Mouse (Mus musculus): ENCODE data around the gene Sort1. TPM values are rescaled to one million over a fixed set of nuclear protein-coding genes. Genes with fewer than 3 reads are reported as not detected.

Sort1 gene
- polyA plus RNA-seq, 1 experiment from 2014 or later = 12.9 TPM

DNA sequence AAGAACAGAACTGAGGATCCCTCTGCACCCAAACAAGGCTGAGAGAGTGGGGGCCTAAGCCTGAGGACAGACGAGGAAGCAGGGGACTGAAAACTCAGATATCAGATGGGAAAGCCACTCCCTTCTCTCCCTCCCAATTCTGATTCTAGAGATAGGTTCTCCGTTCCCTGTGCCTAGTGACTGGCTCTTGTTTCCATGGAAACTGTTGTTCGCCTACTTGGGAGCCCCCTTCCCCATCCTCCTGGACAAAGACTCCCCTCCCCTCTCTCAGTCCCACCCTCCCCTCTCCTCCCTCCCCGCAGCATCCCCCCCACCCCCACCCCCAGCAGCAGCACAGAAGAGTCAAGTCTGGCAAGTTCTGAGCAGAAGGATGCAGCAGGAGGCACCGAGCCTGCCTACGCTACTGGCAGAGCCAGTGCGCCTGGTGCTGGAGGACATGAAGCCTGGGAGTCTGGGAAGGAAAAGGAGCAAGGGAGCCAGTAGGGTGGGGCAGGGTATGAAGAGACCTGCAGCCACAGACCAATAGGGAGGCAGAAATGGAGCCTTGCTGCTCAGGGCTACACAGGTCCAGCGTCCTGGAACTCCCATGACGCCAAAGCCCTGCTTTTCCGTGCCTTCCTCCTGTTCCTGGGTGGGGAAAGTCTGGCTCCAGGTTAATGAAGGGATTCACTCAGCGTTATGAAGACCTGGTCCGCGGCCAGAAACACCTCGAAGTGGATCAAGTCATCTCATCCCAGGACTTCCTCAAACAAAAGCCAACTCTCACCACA, 121.8 kb downstream of the Sort1 start:
- H3K4me1 ChIP-seq = peaks cover 53% of the 10 kb centered on the region
- no peaks in the 10 kb centered on the region for H3K9me3 ChIP-seq
- no peaks in the 10 kb centered on the region for H3K27me3 ChIP-seq (replicated peaks; ENCODE audit: low read depth, poor library complexity, severe bottlenecking)
- WGBS = 45% methylated on average over 14 of the region's 14 CpGs
- peak overlapping the region; percentile 77 for H3K27ac ChIP-seq (replicated peaks)
- peaks cover 88% of the 10 kb centered on the region for H3K36me3 ChIP-seq (replicated peaks)
- peak; percentile 25 for DNase-seq (ENCODE audit: low spot score)
- peak overlapping the region; percentile 23; the same call in 1 of the 2 replicates for H3K4me3 ChIP-seq

DNA sequence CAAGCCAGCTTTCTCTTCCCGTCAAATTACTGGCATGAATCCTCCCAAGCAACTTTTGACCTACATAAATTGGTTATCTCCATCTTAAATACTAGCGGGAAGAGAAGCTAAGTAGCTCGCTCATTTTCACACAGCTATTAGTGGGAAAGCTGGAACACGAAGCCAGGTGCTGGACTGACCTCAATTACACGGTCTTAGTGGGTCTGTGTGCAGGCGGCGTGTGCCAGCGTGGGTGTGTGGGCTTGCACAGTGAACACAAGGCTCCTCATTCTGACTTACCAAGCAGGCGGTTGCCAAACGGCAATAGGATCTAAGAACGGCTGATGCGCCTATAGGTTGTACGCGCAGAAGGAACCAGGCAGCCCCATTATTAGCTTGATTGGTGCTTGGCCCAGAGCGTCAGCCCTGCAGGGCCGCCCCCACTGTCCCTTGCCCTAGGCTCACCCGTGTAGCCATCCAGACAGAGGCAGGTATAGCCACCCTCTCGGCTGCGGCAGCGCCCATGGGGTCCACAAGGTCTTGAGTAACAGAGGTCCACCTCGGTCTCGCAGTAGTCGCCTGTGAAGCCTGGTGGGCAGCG, 122.5 kb downstream of the Sort1 start:
- H3K27me3 ChIP-seq (replicated peaks; ENCODE audit: low read depth, poor library complexity, severe bottlenecking) = no peaks in the 10 kb centered on the region
- peaks cover 60% of the 10 kb centered on the region for H3K4me1 ChIP-seq
- H3K9me3 ChIP-seq = no peaks in the 10 kb centered on the region
- H3K27ac ChIP-seq (replicated peaks) = peak overlapping the region; percentile 27
- H3K36me3 ChIP-seq (replicated peaks) = peaks cover 82% of the 10 kb centered on the region
- WGBS = 89% methylated on average over 24 of the region's 24 CpGs
- DNase-seq (ENCODE audit: low spot score) = no peak
- H3K4me3 ChIP-seq = no peak overlapping the region

DNA sequence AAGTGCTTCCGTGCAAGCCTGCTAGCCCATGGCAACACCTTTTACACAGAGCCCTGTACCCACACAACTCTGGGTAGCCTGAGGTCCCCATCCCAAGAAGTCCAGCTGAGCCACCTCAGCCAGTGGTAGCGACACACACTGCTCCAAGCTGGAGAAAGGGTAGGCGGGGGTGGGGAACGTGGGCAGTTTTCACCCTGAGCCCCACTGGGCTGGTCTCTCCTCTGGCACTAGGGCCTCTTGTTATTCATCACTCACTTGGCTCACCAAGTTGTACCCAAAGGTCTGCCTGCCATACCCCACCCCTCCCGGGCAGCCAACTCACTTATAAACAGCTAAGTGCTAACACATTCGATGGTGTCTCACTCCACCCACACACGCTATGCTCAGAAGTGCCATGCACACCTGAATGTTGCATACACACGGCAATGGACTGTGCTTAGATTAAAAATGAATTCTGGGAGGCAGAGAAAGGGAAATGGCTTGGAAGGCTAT, 124.7 kb downstream of the Sort1 start:
- H3K9me3 ChIP-seq = peaks cover 13% of the 10 kb centered on the region
- no peak overlapping the region for H3K4me3 ChIP-seq
- peaks cover 53% of the 10 kb centered on the region for H3K4me1 ChIP-seq
- no peak for DNase-seq (ENCODE audit: low spot score)
- H3K27me3 ChIP-seq (replicated peaks; ENCODE audit: low read depth, poor library complexity, severe bottlenecking) = no peaks in the 10 kb centered on the region
- 91% methylated on average over 8 of the region's 8 CpGs for WGBS
- H3K36me3 ChIP-seq (replicated peaks) = peaks cover 80% of the 10 kb centered on the region
- no peak overlapping the region for H3K27ac ChIP-seq (replicated peaks)

DNA sequence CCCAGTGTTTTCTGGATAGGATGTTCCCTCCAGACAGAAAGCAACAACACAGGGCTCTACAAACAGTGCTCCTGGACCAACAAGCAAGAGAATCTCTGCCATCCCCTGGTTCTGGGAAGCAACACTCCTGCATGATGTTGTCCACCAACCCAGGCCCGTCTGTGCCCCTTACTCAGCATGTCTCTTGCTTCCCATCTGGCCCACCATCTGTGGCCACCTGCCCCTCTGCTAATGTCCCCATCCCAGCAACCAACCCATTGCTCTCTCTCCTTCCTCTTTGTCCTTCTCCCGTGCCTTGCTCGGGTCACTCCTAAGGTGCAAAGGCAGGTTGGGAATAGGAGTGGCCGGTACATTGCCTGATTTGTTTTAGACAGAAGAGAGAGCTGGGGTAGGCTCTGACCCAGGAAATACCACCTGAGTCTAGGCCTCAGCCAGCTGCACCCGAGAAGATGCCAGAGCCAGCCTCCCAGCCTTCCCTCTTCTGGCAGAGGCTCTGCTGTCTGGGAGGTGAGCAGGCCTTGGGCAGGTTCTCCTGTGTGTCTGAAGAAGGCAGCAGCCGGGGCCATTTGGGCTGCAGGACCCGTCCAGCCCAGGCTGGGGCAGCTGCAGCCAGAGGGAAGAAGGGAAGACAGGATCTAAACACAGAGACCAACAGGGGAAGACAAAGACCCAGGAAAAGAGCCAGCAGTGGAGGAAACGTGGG, 125.9 kb downstream of the Sort1 start:
- Histone ChIP-seq H3K4me3 (peak overlapping the region; percentile 49), H3K9me3 (peaks cover 25% of the 10 kb centered on the region), H3K27ac (replicated peaks) (peak overlapping the region; percentile 86), H3K36me3 (replicated peaks) (peaks cover 81% of the 10 kb centered on the region), H3K27me3 (replicated peaks; ENCODE audit: low read depth, poor library complexity, severe bottlenecking) (peaks cover 9% of the 10 kb centered on the region), H3K4me1 (peaks cover 55% of the 10 kb centered on the region)
- 50% methylated on average over 8 of the region's 8 CpGs for WGBS
- DNase-seq (ENCODE audit: low spot score) = no peak

DNA sequence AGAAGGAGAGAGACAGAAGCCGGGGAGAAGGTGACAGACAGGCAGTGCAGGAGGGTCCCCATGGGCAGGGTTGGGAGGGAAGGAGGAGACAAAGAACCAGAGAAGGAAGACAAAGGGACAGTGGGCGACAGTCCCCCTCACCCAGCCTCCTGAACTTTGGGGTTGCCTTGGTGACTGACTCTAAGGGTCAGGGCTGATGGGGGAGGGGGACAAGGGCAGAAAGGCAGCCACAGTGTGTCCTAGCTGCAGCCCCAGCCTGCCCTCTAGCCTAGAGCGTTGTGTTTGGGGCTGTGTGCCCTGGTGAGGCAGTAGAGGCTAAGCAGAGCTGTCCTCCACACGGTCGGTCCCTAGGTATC, 126.5 kb downstream of the Sort1 start:
- peaks cover 14% of the 10 kb centered on the region for H3K27me3 ChIP-seq (replicated peaks; ENCODE audit: low read depth, poor library complexity, severe bottlenecking)
- 11% methylated on average over 5 of the region's 5 CpGs for WGBS
- H3K4me3 ChIP-seq = peak overlapping the region; percentile 49
- peaks cover 57% of the 10 kb centered on the region for H3K4me1 ChIP-seq
- H3K9me3 ChIP-seq = peaks cover 25% of the 10 kb centered on the region
- H3K36me3 ChIP-seq (replicated peaks) = peaks cover 78% of the 10 kb centered on the region
- H3K27ac ChIP-seq (replicated peaks) = peak overlapping the region; percentile 86
- peak; percentile 52 for DNase-seq (ENCODE audit: low spot score)

Other genes with a start within 250 kb of the Sort1 start
- 12.9 and 13.2 TPM in 2 replicates for gene Gstm4, start 239.2 kb upstream of the Sort1 start, polyA plus RNA-seq (2016; fragmentation: Nextera tagmentation; extraction: Ambion mirVana)
- gene Ampd2, start 197.4 kb upstream of the Sort1 start, polyA plus RNA-seq (2016; fragmentation: Nextera tagmentation; extraction: Ambion mirVana) = 69.4 and 70.6 TPM in 2 replicates
- 0.90 and 1.3 TPM in 2 replicates for gene Gnat2, start 191.3 kb upstream of the Sort1 start, polyA plus RNA-seq (2016; fragmentation: Nextera tagmentation; extraction: Ambion mirVana)
- gene Gnai3, start 137.9 kb upstream of the Sort1 start, polyA plus RNA-seq (2016; fragmentation: Nextera tagmentation; extraction: Ambion mirVana) = 194 and 195 TPM in 2 replicates
- gene Gpr61, start 129.2 kb upstream of the Sort1 start, polyA plus RNA-seq (2016; fragmentation: Nextera tagmentation; extraction: Ambion mirVana) = 0.30 and 0.36 TPM in 2 replicates
- 4.0 and 4.3 TPM in 2 replicates for gene Amigo1, start 97.7 kb upstream of the Sort1 start, polyA plus RNA-seq (2016; fragmentation: Nextera tagmentation; extraction: Ambion mirVana)
- gene Cyb561d1, start 82.9 kb upstream of the Sort1 start, polyA plus RNA-seq (2016; fragmentation: Nextera tagmentation; extraction: Ambion mirVana) = 3.1 and 3.4 TPM in 2 replicates
- gene Atxn7l2, start 73.1 kb upstream of the Sort1 start, polyA plus RNA-seq (2016; fragmentation: Nextera tagmentation; extraction: Ambion mirVana) = 23.9 and 25.8 TPM in 2 replicates
- gene Sypl2, start 57.4 kb upstream of the Sort1 start, polyA plus RNA-seq (2016; fragmentation: Nextera tagmentation; extraction: Ambion mirVana) = 0.55 and 0.95 TPM in 2 replicates
- 361 and 368 TPM in 2 replicates for gene Psma5, start 27.2 kb upstream of the Sort1 start, polyA plus RNA-seq (2016; fragmentation: Nextera tagmentation; extraction: Ambion mirVana)
- gene Mybphl, start 80.8 kb downstream of the Sort1 start, polyA plus RNA-seq (2016; fragmentation: Nextera tagmentation; extraction: Ambion mirVana) = 0.22 TPM in 1 of 2 replicates, not detected in the other
- gene Psrc1, start 99.8 kb downstream of the Sort1 start, polyA plus RNA-seq (2016; fragmentation: Nextera tagmentation; extraction: Ambion mirVana) = 97.9 and 100.0 TPM in 2 replicates
- 10.2 and 20.1 TPM in 2 replicates for gene Celsr2, start 131.5 kb downstream of the Sort1 start, polyA plus RNA-seq (2016; fragmentation: Nextera tagmentation; extraction: Ambion mirVana)
- gene Sars, start 161.1 kb downstream of the Sort1 start, polyA plus RNA-seq (2016; fragmentation: Nextera tagmentation; extraction: Ambion mirVana) = 132 and 139 TPM in 2 replicates